Mouse (Mus musculus) right cerebral cortex, postnatal 14 days (tissue): ENCODE results near the gene Nufip2.
"Not testable (repeated sequence)": the region's sequence is repeated elsewhere in the genome, so short reads cannot be mapped to it uniquely, and the experiment has no call there.

Source experiments
- DNase-seq: peaks from one replicate; pipeline ENCODE4 v3.0.0; 2022

Nufip2 gene

GRCm38 (mm10) chr11:77713736-77714135, 27.8 kb downstream of the Nufip2 start:
- DNase-seq = no peak

- no peak for DNase-seq
Observed at GRCm38 (mm10) chr11:77719055-77719454, 33.1 kb downstream of the Nufip2 start.

GRCm38 (mm10) chr11:77721389-77721788, 35.4 kb downstream of the Nufip2 start:
- no peak for DNase-seq

GRCm38 (mm10) chr11:77724766-77725165, 38.8 kb downstream of the Nufip2 start:
- no peak for DNase-seq

GRCm38 (mm10) chr11:77725183-77725582, 39.2 kb downstream of the Nufip2 start, which contains the start of gene Cryba1:
Cryba1 (minus strand) TSS chr11:77725283.
- no peak for DNase-seq

GRCm38 (mm10) chr11:77728587-77728986, 42.6 kb downstream of the Nufip2 start:
- no peak for DNase-seq

GRCm38 (mm10) chr11:77737289-77737688, 51.3 kb downstream of the Nufip2 start:
- peak; percentile 88 for DNase-seq

GRCm38 (mm10) chr11:77738555-77738954, 52.6 kb downstream of the Nufip2 start:
- no peak for DNase-seq

- peak; percentile 17 for DNase-seq
Observed at GRCm38 (mm10) chr11:77743966-77744365, 58.0 kb downstream of the Nufip2 start.

- no peak for DNase-seq
Observed at GRCm38 (mm10) chr11:77746652-77747051, 60.7 kb downstream of the Nufip2 start.

GRCm38 (mm10) chr11:77747103-77747502, 61.1 kb downstream of the Nufip2 start:
- DNase-seq = not testable (repeated sequence)

- no peak for DNase-seq
Observed at GRCm38 (mm10) chr11:77748996-77749395, 63.0 kb downstream of the Nufip2 start.

- no peak for DNase-seq
Observed at GRCm38 (mm10) chr11:77752525-77752924, 66.6 kb downstream of the Nufip2 start.

GRCm38 (mm10) chr11:77753469-77753868, 67.5 kb downstream of the Nufip2 start:
- DNase-seq = no peak

- DNase-seq = no peak
Observed at GRCm38 (mm10) chr11:77760031-77760430, 74.1 kb downstream of the Nufip2 start.

GRCm38 (mm10) chr11:77762783-77763672, 77.1 kb downstream of the Nufip2 start, which contains the start of gene Myo18a:
Myo18a (plus strand) TSS chr11:77763246.
- DNase-seq = peak; percentile 86

- DNase-seq = peak; percentile 33
Observed at GRCm38 (mm10) chr11:77763673-77764340, 77.9 kb downstream of the Nufip2 start.

GRCm38 (mm10) chr11:77764694-77765458, 78.9 kb downstream of the Nufip2 start:
- DNase-seq = no peak

GRCm38 (mm10) chr11:77765459-77765777, 79.5 kb downstream of the Nufip2 start:
- no peak for DNase-seq

- DNase-seq = peak; percentile 64
Observed at GRCm38 (mm10) chr11:77766351-77767001, 80.5 kb downstream of the Nufip2 start.

- no peak for DNase-seq
Observed at GRCm38 (mm10) chr11:77769496-77769895, 83.5 kb downstream of the Nufip2 start.

- DNase-seq = no peak
Observed at GRCm38 (mm10) chr11:77770346-77770745, 84.4 kb downstream of the Nufip2 start.
